Mouse (Mus musculus) layer of hippocampus, postnatal 10 days (tissue): ENCODE data around the gene Cyba. TPM values are rescaled to one million over a fixed set of nuclear protein-coding genes. Genes with fewer than 3 reads are reported as not detected.
A peak's percentile ranks its signal among the peaks of the same experiment; 100 is the strongest.

Source experiments
- DNase-seq, 2 experiments: peaks; one replicate each; pipeline ENCODE4 v3.0.0; 2021; ENCODE audit warnings: low spot score in 2 of 2
- total RNA-seq, 2 experiments: library from RNA; stranded (reverse); gene quantifications; 2 replicates each; pipeline ENCODE4 v1.2.3; 2021

Gene Cyba
- total RNA-seq, 2 experiments from 2014 or later: 11.6 to 12.8 TPM

DNA sequence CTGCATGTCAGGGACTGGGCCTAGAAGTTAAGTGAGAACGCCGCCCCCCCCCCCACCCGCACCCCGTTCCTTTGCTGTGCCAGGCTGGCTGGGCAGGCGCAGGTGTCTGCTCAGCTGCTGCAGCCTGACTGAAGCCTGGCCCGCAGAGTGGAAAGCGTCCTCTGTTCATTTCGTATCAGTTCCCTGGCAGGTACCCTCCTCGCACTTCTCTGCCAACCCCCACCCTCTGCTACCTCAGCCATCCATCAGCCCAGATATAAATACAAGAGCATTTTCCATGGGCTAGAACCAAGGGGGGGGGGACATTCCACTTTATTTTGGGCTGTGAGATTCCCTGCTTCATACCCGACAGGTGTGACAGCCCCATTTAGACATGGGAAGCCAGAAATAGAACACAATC lies 19.4 kb upstream of the Cyba start:
- no peak for DNase-seq

DNA sequence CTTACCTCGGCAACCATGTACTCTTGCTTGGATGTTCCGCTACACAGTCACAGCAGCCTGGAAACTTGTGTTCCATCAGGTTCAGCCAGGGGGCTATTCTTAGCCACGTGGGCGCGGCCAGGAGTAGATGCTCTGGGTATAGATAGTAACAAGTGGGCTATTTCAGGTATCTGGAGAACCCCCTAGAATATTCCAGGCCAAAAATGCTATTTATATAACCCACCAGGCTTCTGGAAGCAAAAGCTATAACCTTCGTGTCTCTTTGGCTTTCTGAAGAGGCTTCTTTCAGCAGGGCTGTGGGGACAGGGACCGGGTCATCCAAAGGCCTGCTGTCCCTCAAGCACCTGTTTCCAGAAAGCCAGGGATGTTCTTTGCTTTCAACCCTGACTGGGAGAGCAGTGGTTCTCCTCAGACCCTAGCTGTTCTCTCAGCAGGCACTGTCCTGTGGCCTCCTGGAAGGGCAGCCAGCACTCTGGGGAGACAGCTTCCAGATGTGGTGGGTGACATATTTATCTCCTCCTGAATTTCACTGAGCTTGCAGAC lies 18.5 kb upstream of the Cyba start:
- no peak for DNase-seq

DNA sequence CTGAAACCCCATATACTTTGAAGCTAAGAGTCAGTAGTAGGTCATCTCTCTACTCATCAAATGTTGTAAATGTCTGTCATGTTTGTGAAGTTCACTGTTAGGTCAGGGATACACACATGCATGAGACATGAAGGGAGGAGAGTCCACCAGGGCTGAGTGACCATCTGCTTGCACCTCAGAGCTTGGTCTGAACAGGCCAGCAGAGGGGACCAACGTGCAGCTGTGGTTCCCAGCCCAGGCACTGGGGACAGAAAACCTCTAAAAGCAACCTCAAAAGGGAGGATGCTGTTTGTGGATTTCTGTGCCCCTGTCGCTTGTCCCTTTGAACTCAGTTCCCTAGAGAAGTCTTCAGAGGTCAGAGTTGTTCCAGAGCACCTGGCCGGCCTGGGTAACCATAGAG lies 12.5 kb upstream of the Cyba start:
- no peak for DNase-seq

DNA sequence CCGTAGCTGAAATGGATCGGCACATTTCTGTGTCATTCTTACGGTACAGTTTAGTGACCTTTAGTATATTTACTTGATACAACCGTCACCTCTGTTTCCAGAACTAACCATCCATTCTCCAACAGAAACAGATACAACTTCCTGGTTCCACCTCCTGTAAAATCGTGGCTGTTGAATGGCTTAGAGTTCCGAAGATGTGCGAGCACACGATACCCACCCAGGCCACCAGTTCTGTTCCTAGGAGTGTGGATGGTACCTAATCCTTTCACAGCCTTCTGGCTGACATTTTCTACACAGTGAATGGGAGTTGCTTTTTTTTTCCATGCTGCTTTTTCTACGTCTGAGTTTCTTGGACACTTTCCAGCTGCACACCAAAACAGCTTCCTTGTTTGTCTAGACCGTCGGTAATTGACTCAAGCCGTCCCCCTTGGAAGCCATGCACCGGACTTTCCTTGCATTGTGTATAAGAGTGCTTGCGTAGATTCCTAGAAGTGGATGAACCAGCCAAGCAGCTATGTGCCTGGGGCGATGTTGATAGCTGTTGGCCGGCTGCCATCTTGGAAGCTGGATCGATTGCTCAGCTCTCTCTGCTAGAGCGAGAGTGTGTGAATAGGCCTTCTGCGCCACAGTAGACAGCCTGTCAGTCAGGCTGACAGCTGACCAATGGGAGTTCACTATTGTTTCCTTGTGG lies 11.5 kb upstream of the Cyba start:
- DNase-seq: peak; percentile 87 to 88

DNA sequence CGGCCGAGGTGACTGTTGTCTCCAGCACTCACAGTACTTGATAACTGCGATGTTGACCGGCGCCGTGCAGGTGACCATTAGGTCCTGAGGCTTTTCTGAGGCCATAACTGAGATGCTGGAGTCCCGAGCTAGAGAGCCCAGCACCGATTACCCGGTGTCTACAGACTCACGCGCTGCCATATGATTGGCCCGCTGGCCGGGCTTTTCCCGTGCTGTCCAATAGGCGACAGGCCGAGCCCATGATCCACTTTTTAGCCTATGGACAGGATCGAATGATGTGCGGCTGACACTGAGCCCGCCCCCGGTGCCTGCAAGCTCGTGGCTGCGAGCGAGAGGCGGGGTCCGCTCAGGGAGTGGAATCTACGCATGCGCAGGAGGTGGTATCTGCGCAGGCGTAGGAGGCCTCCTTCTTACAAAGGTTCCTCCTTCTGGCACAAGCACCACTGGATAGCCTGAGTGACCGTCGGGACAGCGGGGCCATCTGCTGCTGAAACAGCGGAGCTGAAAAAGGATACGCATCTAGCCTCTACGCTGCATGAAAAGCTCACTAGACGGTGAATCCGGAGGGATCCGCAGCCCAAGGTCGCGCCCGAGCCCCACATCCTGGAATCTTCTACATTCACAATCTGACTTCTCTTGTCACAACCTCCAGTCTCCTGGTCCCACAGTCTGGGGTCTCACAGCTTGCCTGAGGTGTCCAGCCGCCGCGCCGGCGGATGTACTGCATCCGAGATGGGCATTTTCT lies 10.7 kb upstream of the Cyba start, which contains the start of gene Mvd:
Gene Mvd, minus strand, starts transcription at position 161 of the 745 bp plus-strand sequence.
- DNase-seq: peak; percentile 98 to 99

DNA sequence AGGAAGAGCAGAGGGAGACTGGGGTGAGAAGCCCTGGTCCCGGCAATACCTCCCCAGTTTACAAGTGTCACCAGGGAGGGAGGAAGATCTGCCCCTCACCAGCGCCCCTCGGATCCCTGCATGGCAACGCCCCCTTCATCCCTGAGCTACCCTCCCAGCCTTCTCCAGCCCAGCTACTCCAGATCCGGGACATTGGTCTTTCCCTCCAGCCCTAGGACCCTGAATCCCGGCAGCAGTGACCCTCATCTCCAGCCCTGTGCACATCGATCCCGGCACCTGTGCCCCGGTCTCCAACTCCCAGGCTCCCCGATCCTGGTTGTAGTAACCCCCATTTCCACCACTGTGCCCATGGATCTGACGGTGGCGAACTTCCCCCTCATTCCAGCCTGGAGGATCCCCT lies 10.1 kb upstream of the Cyba start:
- peak in 1 of 2 experiments; percentile 36 for DNase-seq

DNA sequence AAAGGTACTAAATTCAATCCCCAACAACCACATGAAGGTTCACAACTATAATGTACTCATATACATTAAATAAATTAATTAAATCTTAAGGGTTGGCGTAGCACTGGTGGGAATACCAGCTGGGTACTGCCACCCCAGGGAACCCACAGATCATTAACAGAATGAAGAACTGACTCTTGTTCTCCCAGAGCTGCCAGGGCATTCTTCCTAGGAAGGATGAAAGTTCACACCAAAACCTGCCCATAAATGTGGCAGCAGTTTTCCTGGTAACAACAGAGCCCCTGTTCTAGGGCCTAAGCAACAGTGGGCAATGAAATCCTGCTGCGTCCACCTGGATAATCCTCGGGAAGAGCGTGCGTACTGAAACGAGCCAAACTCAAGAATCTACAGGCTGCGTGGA lies 9.6 kb upstream of the Cyba start:
- no peak for DNase-seq

GRCm38 (mm10) chr8:122441326-122441725 lies 8.6 kb upstream of the Cyba start:
- DNase-seq: no peak

DNA sequence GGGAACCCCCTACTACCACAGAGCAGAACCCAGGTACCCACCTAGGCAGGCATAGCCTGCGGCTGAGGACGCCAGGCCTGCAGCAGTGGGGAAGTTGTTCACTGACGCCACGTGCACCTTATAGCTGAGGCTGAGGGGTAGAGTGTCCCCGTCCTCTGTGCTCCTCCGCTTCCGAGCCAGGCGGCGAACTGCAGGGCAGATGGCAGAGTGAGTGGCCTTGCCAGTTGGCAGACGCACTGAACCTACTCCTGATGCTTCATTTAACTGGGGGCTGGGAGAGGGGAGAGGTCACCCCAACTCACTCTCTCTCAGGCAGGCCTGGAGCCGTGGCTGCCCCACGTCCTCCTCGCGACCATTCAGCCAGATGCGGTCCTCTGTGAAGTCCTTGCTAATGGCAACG lies 6.6 kb upstream of the Cyba start:
- no peak for DNase-seq

DNA sequence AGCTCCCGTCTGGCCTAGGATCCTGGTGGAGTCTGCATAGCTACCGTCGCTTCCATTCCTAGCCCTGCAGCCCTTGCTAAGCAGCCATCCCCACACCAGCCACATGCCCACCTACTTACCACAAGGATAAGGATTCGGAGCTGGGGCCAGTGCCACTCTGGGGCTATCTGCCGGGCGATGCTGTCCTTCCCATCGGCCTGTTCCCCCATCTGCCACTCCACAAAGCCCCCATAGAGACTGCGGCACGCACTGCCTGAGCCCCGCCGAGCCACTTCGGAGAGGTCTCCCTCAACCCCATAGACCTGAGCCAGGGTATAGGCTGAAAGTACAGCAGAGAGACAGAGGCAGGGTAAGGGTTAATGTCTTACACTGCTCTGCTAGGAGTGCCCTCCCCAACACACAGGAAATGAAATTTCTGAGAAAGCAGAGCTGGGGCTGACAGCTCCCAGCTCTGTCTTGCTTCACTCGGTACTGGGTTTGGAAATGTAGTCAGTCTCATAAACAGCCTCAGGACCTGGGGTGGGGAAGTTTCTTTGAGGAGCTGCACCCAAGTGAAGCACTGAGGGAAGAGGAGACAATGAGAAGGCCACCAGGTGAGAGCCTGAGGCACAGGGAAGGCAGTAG lies 5.1 kb upstream of the Cyba start:
- DNase-seq: no peak

- no peak for DNase-seq
Measured at GRCm38 (mm10) chr8:122436586-122437125, 3.9 kb upstream of the Cyba start.

DNA sequence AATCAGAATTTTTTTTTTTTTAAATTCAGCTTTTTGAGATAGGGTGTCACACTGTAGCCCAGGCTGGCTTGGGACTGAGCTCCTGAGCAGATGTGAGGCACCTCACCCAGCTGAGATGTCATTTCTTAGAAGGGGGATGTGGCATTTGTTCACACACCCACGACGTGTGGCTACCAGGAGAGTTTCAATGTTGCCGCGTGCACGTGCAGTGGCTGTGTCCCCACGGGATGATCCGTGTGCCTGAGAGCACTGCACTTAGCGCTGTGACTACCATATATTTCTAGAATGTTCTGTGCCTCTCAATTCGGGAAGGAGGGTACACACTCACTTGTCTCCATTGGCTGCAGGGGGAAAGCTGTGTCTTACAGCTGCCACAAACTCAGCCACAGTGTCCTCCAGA lies 3.4 kb upstream of the Cyba start:
- no peak for DNase-seq

GRCm38 (mm10) chr8:122435375-122435774 lies 2.6 kb upstream of the Cyba start:
- DNase-seq: no peak

DNA sequence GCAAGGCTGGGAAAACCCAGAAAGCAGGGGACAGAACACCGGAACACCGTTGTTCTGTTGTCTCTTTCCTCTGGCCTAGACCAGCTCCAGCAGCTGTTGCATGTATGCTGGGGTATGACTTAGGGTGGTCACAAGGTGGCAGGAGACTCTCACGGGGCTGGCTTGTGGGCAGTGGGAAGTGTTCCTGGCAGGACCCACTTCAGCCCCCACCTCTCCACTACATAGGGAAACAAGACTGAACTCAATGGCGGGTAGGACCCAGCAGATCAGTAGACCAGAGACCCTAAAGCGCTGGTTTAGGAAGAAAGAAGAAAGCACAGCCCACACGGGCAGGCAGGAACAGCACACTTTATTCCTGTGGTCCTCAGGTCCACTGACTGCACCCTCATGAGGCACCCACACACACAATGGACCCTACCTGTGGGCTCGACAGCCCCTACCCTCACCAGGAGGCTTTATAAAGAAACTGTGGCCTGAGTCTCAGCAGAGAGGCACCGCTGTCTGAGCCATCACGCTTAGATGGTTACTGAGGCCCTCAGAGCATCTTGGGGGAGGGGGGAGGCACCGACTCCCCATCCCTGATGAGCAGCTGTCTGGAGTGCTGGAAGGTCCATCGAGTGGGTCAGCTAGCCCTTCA lies 657 bp upstream of the Cyba start:
- DNase-seq: no peak

- DNase-seq: no peak
Measured at GRCm38 (mm10) chr8:122431694-122432442, 862 bp downstream of the Cyba start.

GRCm38 (mm10) chr8:122430646-122431045 lies 2.1 kb downstream of the Cyba start:
- DNase-seq: no peak

DNA sequence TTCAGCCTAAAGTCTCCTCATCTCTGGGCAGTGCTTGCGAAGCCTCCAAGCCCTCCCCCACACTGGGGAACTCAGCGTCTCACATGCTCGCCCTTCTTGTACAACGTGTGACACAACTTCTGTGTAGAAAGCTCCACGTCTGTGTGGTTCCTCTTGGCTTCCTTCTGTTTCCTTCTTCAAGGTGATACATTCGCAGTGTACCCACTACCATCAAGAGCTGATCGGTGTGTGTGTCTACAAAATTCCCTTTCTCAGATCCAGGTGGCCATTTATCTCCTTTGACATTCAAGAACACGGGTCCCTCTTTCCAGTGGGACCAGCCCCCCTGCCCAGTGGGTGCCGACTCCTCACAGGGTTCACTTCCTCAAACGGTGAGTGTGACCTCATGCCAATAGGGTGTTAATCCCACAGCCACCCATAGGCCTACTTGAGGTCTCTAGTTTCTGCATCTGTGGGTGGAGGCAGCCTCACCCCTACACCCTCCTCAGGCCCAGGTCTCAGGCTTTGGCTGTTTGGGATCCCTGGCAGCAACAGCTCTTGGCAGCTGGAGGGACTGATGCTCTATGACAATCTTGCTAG lies 2.6 kb downstream of the Cyba start:
- DNase-seq: no peak

GRCm38 (mm10) chr8:122428163-122428562 lies 4.6 kb downstream of the Cyba start:
- no peak for DNase-seq

- no peak for DNase-seq
Measured at GRCm38 (mm10) chr8:122427607-122428006, 5.1 kb downstream of the Cyba start.

DNA sequence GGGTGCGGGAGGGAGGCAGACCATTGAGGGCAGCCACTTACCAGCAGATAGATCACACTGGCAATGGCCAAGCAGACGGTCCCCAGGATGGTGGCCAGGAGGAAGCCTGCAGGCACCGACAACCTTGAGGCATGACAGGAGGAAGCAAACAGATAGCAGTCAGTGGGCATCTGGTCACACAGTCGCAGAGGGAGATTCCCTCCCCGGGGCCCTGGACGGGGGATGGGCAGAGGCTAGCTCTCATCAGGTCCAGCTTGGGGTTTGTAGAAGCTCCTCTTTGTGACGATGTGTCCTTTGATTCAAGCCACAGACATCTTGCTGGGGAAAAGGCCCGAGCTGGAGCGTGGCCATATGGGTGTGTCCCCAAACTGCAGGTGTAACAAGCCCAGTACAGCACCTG lies 6.6 kb downstream of the Cyba start:
- DNase-seq: no peak
